Mouse (Mus musculus) hindbrain, embryonic 12.5 days (tissue): Measurements from ENCODE around the gene Fat3. TPM values are rescaled to one million over a fixed set of nuclear protein-coding genes. Genes with fewer than 3 reads are reported as not detected.

Experiments used
- ATAC-seq: fragments of 200-750 bp; cut with Nextera tagmentation; 2 replicates; pipeline ENCODE4 v1.8.0; 2017; ENCODE audit warnings: moderate TSS enrichment; ENCODE audit not compliant: low FRiP score
- H3K27ac ChIP-seq: fragments of 300-500 bp; sonication (generic); 2 replicates; pipeline ENCODE4 v1.5.1; 2016; ENCODE audit warnings: mild to moderate bottlenecking
- H3K27me3 ChIP-seq: fragments of 300-500 bp; sonication (generic); 2 replicates; pipeline ENCODE4 v1.6.1; 2016; ENCODE audit warnings: mild to moderate bottlenecking
- H3K36me3 ChIP-seq: fragments of 300-500 bp; sonication (generic); 2 replicates; pipeline ENCODE4 v1.6.1; 2016; ENCODE audit warnings: mild to moderate bottlenecking
- H3K4me1 ChIP-seq: fragments of 300-500 bp; sonication (generic); 2 replicates; pipeline ENCODE4 v1.6.1; 2016
- H3K4me2 ChIP-seq: fragments of 300-500 bp; sonication (generic); replicated peaks from 2 replicates; pipeline ENCODE4 v1.6.1; 2016; ENCODE audit warnings: mild to moderate bottlenecking
- H3K4me3 ChIP-seq: fragments of 300-500 bp; sonication (generic); 2 replicates; pipeline ENCODE4 v1.5.1; 2016; ENCODE audit warnings: mild to moderate bottlenecking
- H3K9ac ChIP-seq: fragments of 300-500 bp; sonication (generic); 2 replicates; pipeline ENCODE4 v1.6.1; 2016; ENCODE audit warnings: mild to moderate bottlenecking, moderate library complexity
- H3K9me3 ChIP-seq: fragments of 300-500 bp; sonication (generic); replicated peaks from 2 replicates; pipeline ENCODE4 v1.6.1; 2016; ENCODE audit warnings: mild to moderate bottlenecking
- WGBS: fragments of 180-500 bp; shearing (Covaris S2); methylation state at CpG from one replicate; pipeline ENCODE4 v1.1.7; 2016; 5-methylcytosine and 5-hydroxymethylcytosine counted together
- polyA plus RNA-seq: library from polyadenylated mRNA; unstranded; fragments of >200 nt; fragmentation: Nextera tagmentation; extraction: Ambion mirVana; gene quantifications from 2 replicates; pipeline ENCODE4 v1.2.1, GENCODE M21; 2016

The Fat3 gene
- polyA plus RNA-seq, 1 experiment from 2014 or later, result 11.6 TPM

DNA sequence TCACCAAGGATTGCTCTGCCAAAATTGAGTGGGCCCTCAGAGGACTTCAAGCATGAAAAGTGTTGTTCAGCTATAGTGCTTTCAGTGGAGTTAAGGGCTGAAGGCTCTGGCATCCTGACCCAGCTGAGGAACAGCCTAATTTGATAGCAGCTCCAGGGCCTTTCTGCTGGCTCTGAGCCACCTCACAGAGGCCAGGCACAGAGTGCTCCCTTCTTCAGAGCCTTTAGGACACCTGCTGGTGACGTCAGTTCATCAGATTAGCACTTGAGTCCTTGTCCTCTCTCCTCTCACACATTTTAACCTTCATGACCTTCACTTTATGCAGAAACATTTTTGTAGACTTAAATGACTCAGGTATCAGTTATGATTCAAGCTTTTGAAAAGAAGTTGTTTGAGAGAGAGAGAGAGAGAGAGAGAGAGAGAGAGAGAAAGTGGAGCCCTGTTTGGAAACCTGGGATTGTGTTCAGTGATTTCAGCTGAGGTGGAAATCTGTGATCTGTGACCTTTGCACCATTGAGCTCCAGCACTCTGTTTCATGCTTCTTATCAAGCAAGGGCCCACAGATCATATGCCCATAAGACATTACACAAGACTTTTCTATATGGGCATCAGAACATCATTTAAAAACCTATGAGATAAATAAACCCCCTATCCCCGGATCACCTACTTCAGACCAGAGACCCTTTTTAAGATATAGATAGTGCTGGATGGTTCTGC, 591.5 kb downstream of the Fat3 start:
- Histone ChIP-seq H3K27ac (no peak overlapping the region), H3K4me3 (no peak overlapping the region), H3K4me2 (no peak overlapping the region), H3K9me3 (no peaks in the 10 kb centered on the region), H3K9ac (no peak overlapping the region), H3K4me1 (no peaks in the 10 kb centered on the region), H3K27me3 (no peaks in the 10 kb centered on the region), H3K36me3 (no peaks in the 10 kb centered on the region)
- 70% methylated on average over 2 of the region's 2 CpGs for WGBS
- ATAC-seq, result no peak

DNA sequence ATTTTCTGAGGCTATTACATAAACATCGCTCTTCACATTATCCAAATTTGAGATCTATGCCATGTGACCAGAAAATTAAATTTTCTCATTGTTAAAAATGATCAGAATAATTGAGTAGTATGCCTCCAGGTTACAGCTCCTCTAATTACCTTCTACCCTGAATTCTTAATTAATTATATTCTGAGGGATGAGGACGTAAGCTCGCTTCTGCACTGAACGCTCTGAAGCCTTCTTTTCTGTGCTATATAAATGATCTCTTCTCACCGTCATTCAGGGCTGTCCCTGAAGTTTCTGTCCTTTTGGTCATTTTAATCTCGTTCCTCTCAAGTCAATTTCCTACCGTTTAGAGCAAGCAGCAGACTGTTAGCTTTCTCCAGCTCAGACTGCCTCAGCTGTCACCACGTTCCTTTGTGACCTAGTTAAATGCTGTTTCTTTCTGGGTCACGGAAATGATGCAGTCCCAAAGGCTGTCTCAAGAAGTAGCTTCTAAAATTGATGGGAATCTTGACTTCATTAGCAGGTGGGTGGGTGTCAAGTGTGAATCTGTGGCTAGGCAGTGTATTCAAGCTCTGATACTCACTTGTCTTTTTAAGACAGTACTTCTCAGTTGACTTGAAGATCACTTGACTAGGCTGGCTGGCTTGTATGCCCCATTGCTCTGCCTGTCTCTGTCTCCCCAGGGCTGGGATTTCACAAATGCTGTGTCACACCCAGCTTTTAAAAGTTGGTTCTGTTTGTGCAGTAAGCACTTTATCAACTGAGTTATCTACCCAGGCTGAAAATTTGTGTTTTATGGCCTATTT, 596.9 kb downstream of the Fat3 start:
- Histone ChIP-seq H3K9ac (no peak overlapping the region), H3K4me3 (no peak overlapping the region), H3K27me3 (no peaks in the 10 kb centered on the region), H3K9me3 (no peaks in the 10 kb centered on the region), H3K4me2 (no peak overlapping the region), H3K36me3 (no peaks in the 10 kb centered on the region), H3K27ac (0 out of 2 replicates have a peak overlapping the region, but pooled peaks have one; percentile 23), H3K4me1 (peaks cover 5% of the 10 kb centered on the region; the same call in 1 of the 2 replicates)
- WGBS, result 48% methylated on average over 9 of the region's 9 CpGs
- peak; percentile 60 for ATAC-seq

DNA sequence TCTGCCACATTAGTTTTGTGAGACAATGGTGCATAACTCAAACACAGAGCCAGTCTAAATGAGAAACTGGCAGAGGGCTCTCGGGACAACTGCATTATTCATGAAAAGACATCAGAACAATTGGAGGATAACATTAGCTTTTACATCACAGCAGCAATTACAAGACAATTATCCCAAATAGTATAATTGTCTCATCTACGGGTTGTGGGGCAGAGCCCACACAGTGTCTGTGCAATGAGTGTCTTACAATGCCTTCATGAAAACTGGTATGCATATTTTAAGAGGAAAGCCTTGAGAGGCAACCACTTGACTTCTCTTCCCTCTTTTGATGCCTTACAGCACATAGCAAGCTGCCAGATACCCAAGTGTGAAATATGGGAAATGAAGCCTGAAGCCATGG, 603.0 kb downstream of the Fat3 start:
- Histone ChIP-seq H3K4me1 (no peaks in the 10 kb centered on the region), H3K27ac (no peak overlapping the region), H3K9me3 (no peaks in the 10 kb centered on the region), H3K9ac (no peak overlapping the region), H3K27me3 (no peaks in the 10 kb centered on the region), H3K36me3 (no peaks in the 10 kb centered on the region), H3K4me3 (no peak overlapping the region), H3K4me2 (no peak overlapping the region)
- 51% methylated on average over 2 of the region's 2 CpGs for WGBS
- ATAC-seq, result no peak

DNA sequence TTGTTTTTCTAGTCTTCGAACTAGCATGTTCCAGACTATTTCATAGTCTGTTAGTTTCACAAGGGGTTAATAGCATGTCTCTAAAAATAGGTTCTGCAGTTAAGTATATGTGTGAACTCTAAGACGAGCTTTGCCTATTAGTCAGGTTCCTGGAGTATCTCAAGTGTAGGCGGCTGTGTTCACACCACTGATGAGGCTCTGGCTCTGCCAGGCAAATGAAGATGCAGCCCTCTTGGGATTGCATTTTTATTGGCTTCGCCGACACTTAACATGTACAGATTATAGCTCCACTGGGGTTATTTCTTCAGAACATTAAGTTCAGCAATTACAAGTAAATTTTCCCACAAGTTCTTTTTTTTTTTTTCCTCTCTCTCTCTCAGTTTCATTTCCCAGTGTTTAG, 614.3 kb downstream of the Fat3 start:
- Histone ChIP-seq H3K4me1 (no peaks in the 10 kb centered on the region), H3K9ac (no peak overlapping the region), H3K27ac (no peak overlapping the region), H3K36me3 (no peaks in the 10 kb centered on the region), H3K4me2 (no peak overlapping the region), H3K27me3 (no peaks in the 10 kb centered on the region), H3K9me3 (no peaks in the 10 kb centered on the region), H3K4me3 (no peak overlapping the region)
- WGBS, result 76% methylated on average over 5 of the region's 5 CpGs
- no peak for ATAC-seq

DNA sequence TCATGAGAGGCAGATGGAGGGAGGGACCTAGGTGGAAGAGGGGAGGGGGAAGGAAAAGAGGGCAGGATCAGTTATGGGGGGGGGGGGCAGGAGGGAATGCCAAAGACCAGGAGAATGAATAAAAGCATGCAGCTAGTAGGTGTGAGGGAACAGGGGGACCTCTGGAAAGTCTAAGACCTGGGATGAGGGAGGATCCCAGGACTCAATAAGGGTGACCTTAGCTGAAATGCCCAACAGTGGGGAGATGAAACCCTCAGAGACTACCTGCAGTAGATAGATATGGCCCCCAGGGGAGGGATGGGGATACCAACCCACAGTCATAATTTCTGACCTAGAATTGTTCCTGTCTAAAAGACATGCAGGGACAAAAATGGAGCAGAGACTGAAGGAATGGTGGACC, 620.3 kb downstream of the Fat3 start:
- Histone ChIP-seq H3K27ac (no peak overlapping the region), H3K36me3 (no peaks in the 10 kb centered on the region), H3K27me3 (no peaks in the 10 kb centered on the region), H3K4me2 (no peak overlapping the region), H3K4me3 (no peak overlapping the region), H3K4me1 (no peaks in the 10 kb centered on the region), H3K9me3 (no peaks in the 10 kb centered on the region), H3K9ac (no peak overlapping the region)
- ATAC-seq, result 0 out of 2 replicates have a peak, but pooled peaks have one; percentile 38

DNA sequence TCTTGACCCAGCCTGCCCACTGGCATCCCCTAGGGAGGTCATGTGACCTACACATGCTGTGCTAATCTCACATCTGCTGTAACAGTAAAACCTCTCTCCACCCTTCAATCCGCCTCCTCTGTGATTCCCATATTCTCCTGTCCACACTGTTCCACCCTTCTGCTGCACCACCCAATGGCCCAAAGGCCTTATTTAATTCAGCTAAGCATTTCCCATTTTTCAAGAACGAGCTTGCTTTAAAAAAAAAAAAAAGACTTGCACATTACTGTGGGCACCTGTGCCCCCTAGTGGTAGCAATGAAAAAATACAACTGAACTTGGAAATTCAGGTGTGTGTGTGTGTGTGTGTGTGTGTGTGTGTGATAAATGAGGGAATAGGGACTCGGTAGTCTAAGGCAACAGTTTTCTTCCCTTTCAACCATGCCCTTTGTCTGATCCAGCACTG, 620.9 kb downstream of the Fat3 start:
- no peaks in the 10 kb centered on the region for H3K9me3 ChIP-seq
- H3K36me3 ChIP-seq, result no peaks in the 10 kb centered on the region
- peak; percentile 72; the same call in 1 of the 2 replicates for ATAC-seq
- no peak overlapping the region for H3K4me3 ChIP-seq
- WGBS, result 22% methylated on average over 3 of the region's 3 CpGs
- no peak overlapping the region for H3K4me2 ChIP-seq
- H3K9ac ChIP-seq, result no peak overlapping the region
- no peaks in the 10 kb centered on the region for H3K27me3 ChIP-seq
- no peaks in the 10 kb centered on the region for H3K4me1 ChIP-seq
- no peak overlapping the region for H3K27ac ChIP-seq

DNA sequence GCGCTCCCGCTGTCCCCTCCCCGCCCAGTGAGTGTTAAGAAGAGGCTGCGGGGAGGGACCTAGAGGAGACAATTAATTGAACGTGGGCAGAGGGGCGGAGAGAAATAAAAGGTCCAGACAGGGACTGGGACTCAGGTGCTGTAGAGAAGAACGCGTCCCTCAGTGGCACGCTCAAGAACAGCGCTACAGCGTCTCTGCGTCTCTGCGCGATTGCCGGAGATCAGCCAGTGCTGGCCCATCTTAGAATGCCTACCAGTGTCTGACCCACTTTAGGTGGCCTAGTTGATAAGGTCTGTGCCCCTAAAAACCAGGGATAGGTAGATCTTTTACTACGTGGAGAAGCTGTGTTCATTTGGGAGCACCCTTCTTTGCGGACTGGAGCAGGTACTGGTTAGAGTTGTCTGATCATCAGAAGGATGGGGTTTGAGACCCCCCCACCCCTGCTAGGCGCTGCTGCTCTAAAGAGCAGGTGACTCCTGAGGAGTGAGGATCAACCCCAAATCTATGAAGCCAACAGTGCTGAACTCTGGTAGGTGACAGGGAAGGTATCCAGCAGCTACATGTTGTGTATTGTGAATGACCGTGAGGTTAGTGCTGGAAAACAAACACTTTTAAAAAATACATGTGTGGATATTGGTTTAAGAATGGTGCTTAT, 626.5 kb downstream of the Fat3 start, which contains the start of gene Mtnr1b:
TSS of gene Mtnr1b (minus strand) at position 51 of the 655 bp plus-strand sequence.
- Histone ChIP-seq H3K4me2 (no peak within 1 kb of the TSS), H3K27ac (no peak within 1 kb of the TSS), H3K27me3 (peaks cover 12% of the 10 kb centered on the region; the same call in 1 of the 2 replicates), H3K4me3 (no peak within 1 kb of the TSS), H3K4me1 (no peaks in the 10 kb centered on the region), H3K36me3 (no peaks in the 10 kb centered on the region), H3K9me3 (no peaks in the 10 kb centered on the region), H3K9ac (no peak within 1 kb of the TSS)
- WGBS, result 66% methylated on average over 19 of the region's 19 CpGs
- no peak for ATAC-seq

DNA sequence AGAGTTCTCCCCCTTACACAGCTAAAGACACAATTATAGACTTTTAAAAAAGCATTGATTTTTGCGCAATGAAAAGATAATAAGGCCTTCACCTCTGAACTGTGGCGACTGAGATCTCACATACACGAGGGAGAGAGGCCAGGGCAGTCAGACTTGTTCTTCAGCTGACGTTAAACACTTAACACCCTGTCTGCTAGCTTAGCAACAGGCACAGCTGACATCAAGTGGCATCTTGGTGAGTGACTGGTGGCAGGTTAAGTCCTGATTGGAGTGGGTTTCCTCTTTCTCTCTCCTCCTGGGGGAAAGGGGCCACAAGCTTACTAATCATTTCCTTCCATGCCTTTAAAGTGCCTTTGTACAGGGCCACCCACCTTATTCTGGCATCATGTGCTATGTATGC, 631.1 kb downstream of the Fat3 start:
- Histone ChIP-seq H3K4me2 (no peak overlapping the region), H3K9ac (no peak overlapping the region), H3K9me3 (no peaks in the 10 kb centered on the region), H3K36me3 (no peaks in the 10 kb centered on the region), H3K27ac (no peak overlapping the region), H3K4me1 (no peaks in the 10 kb centered on the region), H3K4me3 (no peak overlapping the region), H3K27me3 (peaks cover 12% of the 10 kb centered on the region; the same call in 1 of the 2 replicates)
- WGBS, result 73% methylated on average over 4 of the region's 4 CpGs
- ATAC-seq, result no peak

DNA sequence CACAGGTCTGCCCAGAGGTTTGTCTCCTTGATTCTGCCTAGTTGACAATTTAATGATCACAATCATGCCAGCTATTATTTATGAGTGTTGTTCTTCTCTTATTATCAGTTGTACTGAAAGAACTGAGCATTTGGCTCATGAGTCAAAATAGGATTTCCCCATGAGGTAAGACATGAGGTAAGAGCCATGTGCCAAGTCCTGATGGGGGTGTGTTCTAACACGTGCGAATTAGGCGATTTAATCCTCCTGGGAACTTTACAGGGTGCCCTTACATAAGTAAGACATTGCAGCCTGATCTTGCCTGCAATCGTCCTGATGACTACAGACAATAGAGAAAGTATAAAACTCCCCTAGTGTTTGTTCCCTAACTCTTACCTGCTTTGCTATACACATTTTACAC, 631.6 kb downstream of the Fat3 start:
- 72% methylated on average over 4 of the region's 4 CpGs for WGBS
- no peak overlapping the region for H3K4me3 ChIP-seq
- H3K27me3 ChIP-seq, result peaks cover 9% of the 10 kb centered on the region; the same call in 1 of the 2 replicates

DNA sequence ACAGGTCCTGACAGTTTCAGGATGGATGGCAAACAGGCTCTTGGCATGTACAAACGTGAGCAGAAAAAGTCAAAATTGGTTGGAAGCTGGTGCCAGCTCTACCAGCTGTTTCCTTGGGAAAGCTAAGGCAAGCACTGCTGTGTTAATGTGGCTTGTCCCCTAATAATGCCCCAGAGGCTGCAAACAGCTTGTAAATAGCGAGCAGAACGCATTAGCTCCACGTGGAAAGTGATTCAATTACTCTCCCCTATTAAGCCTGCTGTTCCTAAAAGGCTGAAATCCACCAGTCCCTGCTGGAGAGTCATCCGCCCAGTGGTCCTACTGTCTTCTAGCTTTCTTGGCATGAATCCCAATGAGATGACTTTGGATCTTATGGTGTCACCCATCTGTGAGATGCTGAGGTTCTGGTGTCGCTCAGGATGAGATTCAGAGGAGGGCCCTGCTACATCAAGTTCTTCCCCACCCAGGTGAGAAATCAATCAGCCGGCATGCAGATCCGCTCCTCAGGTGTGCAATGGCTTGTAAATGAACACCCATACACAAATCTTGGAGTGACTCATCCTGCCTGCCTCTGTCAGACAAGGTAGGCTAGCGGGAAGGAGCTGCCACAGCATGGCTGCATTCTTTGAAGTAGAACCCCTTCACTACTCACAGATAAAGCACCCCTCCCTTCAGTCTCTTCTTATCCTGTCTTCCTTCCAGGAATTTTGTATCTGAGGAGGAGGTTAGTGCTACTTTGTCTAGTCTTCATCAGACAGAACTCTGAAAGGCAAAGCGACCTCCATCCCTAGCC, 634.6 kb downstream of the Fat3 start:
- peak; percentile 46; the same call in 1 of the 2 replicates for ATAC-seq
- H3K27ac ChIP-seq, result no peak overlapping the region
- H3K4me3 ChIP-seq, result no peak overlapping the region
- H3K9me3 ChIP-seq, result no peaks in the 10 kb centered on the region
- no peaks in the 10 kb centered on the region for H3K4me1 ChIP-seq
- no peak overlapping the region for H3K4me2 ChIP-seq
- no peaks in the 10 kb centered on the region for H3K27me3 ChIP-seq
- WGBS, result 75% methylated on average over 10 of the region's 10 CpGs
- H3K9ac ChIP-seq, result no peak overlapping the region
- no peaks in the 10 kb centered on the region for H3K36me3 ChIP-seq

More for the DNA sequence above, 631.6 kb downstream of the Fat3 start:
- no peaks in the 10 kb centered on the region for H3K36me3 ChIP-seq
- H3K9me3 ChIP-seq, result no peaks in the 10 kb centered on the region
- no peak for ATAC-seq
- no peak overlapping the region for H3K9ac ChIP-seq
- H3K27ac ChIP-seq, result no peak overlapping the region
- H3K4me1 ChIP-seq, result no peaks in the 10 kb centered on the region
- H3K4me2 ChIP-seq, result no peak overlapping the region

DNA sequence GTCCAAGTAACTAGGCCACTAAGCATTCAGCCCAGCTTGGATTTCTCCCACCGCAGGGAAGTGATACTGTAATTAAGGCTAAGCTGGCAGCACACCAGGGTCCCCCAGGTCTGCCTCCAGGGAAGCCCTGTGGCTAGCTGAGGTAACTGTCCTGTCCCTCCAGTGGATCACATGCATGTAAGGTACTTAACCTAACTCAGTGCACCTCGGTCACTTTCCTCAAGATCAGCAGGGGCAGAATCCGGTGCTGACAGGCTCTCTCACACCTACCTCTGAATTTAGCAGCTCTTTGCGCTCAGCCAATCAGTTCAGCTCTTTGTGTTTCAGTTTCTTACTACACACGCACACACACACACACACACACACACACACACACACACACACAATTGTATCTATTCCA, 639.7 kb downstream of the Fat3 start:
- no peak overlapping the region for H3K27ac ChIP-seq
- no peaks in the 10 kb centered on the region for H3K4me1 ChIP-seq
- ATAC-seq, result no peak
- no peak overlapping the region for H3K9ac ChIP-seq
- H3K9me3 ChIP-seq, result no peaks in the 10 kb centered on the region
- H3K27me3 ChIP-seq, result no peaks in the 10 kb centered on the region
- no peak overlapping the region for H3K4me3 ChIP-seq
- no peak overlapping the region for H3K4me2 ChIP-seq
- no peaks in the 10 kb centered on the region for H3K36me3 ChIP-seq
- 67% methylated on average over 5 of the region's 5 CpGs for WGBS
